Mouse (Mus musculus): ENCODE results near the gene Gemin4. TPM values are rescaled to one million over a fixed set of nuclear protein-coding genes. Genes with fewer than 3 reads are reported as not detected.

Gene Gemin4
- total and polyA plus RNA-seq, 3 experiments: 5.4 to 9.1 (median 5.9) TPM

Other genes starting within 250 kb of the Gemin4 start
- gene 1700016K19Rik, start 217.8 kb downstream of the Gemin4 start, total RNA-seq (2021): not detected
- gene 1700016K19Rik, start 217.8 kb downstream of the Gemin4 start, polyA plus RNA-seq (2012; rRNA removed): not detected in 2 replicates
- 10 to 100 TPM; 14.8 to 29.8 TPM for gene Rflnb, start 189.9 kb downstream of the Gemin4 start, total RNA-seq (2021)
- gene Rflnb, start 189.9 kb downstream of the Gemin4 start, polyA plus RNA-seq (2012; rRNA removed): 23.1 and 30.5 TPM in 2 replicates
- 10 to 100 TPM; 51.6 to 61.2 TPM for gene Vps53, start 38.0 kb downstream of the Gemin4 start, total RNA-seq (2021)
- gene Vps53, start 38.0 kb downstream of the Gemin4 start, polyA plus RNA-seq (2012; rRNA removed): 12.9 and 20.2 TPM in 2 replicates
- 1 to 10 TPM; 5.6 to 5.8 TPM for gene Fam57a, start 38.0 kb downstream of the Gemin4 start, total RNA-seq (2021)
- 7.3 and 9.8 TPM in 2 replicates for gene Fam57a, start 38.0 kb downstream of the Gemin4 start, polyA plus RNA-seq (2012; rRNA removed)
- gene Dbil5, start 56 bp downstream of the Gemin4 start, total RNA-seq (2021): under 1 TPM; 0.72 to 0.73 TPM
- 0.97 TPM in 1 of 2 replicates, not detected in the other for gene Dbil5, start 56 bp downstream of the Gemin4 start, polyA plus RNA-seq (2012; rRNA removed)
- 10 to 100 TPM; 18.1 to 21.3 TPM for gene Mrm3, start 26.1 kb upstream of the Gemin4 start, total RNA-seq (2021)
- 10.4 and 13.0 TPM in 2 replicates for gene Mrm3, start 26.1 kb upstream of the Gemin4 start, polyA plus RNA-seq (2012; rRNA removed)
- 10 to 100 TPM; 76.3 to 86.1 TPM for gene Glod4, start 26.1 kb upstream of the Gemin4 start, total RNA-seq (2021)
- gene Glod4, start 26.1 kb upstream of the Gemin4 start, polyA plus RNA-seq (2012; rRNA removed): 1.7 TPM in 2 replicates
- gene Nxn, start 181.5 kb upstream of the Gemin4 start, total RNA-seq (2021): 10 to 100 TPM; 28.9 to 31.6 TPM
- 21.5 and 25.2 TPM in 2 replicates for gene Nxn, start 181.5 kb upstream of the Gemin4 start, polyA plus RNA-seq (2012; rRNA removed)
- 10 to 100 TPM; 37.9 to 53.7 TPM for gene Timm22, start 189.3 kb upstream of the Gemin4 start, total RNA-seq (2021)
- gene Timm22, start 189.3 kb upstream of the Gemin4 start, polyA plus RNA-seq (2012; rRNA removed): 13.8 and 21.4 TPM in 2 replicates

Measured in adrenal gland, adult 2 months (tissue).